Mouse (Mus musculus) central nervous system, embryonic 18 days (tissue): Measurements from ENCODE around the gene Rxrb. TPM values are rescaled to one million over a fixed set of nuclear protein-coding genes. Genes with fewer than 3 reads are reported as not detected.

Experiments used
- polyA plus RNA-seq: library from polyadenylated mRNA; depleted of rRNA; stranded (reverse); fragments of >200 nt; gene quantifications from 2 replicates; pipeline ENCODE4 v1.2.3, GENCODE M21; 2012; rRNA removed

The Rxrb gene
- 82.1 and 83.7 TPM in 2 replicates for polyA plus RNA-seq

DNA sequence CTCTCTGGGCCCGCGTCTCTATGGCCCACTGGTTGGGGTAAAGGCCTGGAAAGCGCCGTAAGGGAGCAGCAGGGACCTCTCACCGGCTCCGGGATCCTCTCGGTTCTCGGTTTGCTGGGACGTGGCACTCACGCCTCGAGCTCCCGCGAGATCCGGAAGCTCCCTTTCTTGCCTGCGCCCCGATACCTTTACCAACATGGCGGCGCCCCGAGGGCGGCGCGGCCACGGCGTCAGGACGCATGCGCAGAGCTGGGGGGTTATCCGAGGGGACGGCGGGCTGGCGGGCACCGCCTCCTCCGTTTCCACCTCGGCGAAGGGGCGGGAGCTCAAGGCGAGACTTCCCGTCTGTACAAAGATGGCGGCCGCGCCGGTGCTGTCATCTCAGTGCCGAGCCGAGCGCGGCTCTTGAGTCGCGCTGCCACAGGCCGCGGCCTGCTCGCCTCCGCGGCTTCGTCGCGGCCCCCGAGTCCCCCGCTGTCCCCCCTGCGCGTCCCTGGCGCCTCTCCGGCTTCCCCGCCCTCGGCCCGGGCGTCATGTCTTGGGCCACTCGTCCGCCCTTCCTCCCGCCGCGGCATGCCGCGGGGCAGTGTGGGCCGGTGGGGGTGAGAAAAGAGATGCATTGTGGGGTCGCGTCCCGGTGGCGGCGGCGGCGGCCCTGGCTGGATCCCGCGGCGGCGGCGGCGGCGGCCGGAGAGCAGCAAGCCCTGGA lies at the start of gene Rxrb, which contains the start of gene Slc39a7:
TSS of gene Rxrb (plus strand) at position 348 of the 709 bp plus-strand sequence.
TSS of gene Slc39a7 (minus strand) at position 218 of the 709 bp plus-strand sequence.

DNA sequence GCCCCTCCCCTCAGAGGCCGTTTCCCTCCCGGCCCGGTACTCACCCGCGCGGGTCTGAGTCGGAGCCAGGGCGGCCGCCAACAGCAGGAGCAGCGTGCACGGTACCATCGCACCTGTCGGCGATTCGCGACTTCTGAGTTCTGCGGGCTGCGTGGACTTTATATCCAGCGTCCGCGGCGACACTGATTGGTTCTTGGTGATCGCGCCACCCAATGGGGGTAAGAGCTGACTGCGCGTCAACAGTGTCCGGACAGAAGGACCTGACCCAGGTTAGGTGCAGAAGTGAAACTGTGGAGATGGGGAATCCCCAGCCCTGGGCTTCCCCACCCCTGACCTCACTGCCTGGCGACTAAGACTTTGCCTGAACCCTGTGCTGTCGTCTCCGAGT lies 31.5 kb upstream of the Rxrb start, which contains the start of gene H2-K1:
TSS of gene H2-K1 (minus strand) at position 198 of the 388 bp plus-strand sequence.

DNA sequence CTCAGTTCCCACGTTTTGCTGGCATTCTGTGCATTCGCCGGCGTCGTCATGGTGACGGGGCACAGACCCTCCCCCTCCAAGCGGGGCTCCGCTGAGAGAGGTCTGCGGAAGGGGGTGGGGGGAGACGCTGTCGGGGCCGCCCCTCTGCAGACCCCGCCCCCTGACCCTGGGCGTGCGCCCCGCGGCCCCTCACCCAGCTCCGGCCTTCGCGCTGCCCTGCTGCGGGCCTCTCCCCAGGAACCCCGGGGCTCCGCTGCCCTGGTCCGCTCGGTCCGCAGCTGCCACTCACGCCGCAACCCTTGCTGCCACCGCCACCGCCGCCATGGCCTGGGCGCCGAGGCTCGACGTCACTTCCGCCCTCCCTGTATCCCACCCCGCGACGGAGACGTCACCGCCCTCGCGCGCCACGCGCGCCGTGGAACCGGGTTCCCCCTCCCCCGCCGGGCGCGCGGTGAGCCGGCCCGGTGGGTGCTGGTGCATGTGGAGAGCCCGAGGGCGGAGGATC lies 7.2 kb upstream of the Rxrb start, which contains the start of gene Ring1:
TSS of gene Ring1 (minus strand) at position 364 of the 505 bp plus-strand sequence.

DNA sequence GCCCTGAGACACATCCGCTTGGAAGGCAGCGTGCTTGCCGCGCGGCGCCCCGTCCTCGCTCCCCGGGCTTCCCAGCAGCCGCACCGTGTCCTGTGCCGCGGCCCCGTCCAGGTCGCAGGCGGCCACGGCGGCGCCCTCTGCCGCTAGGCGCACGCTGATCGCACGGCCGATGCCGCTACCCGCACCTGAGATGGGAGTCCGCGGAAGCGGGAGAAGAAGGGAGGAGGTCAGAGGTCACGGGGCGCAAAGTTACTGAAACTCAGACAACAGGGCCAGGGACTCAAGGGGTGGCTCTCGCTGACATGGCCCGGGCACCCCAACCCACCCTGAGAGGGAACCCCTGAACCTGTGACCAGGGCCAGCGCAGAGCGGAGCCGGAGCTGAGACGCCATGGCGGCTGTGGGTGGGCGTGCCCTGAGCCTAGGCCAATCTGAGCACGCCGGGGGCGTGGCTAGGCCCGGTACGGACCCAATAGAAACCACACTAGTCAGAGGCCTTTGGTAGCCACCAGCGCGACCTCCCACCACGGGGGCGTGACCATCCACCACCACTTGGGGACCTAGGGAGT lies 3.9 kb upstream of the Rxrb start, which contains the start of gene H2-Ke6:
TSS of gene H2-Ke6 (minus strand) at position 405 of the 568 bp plus-strand sequence.

DNA sequence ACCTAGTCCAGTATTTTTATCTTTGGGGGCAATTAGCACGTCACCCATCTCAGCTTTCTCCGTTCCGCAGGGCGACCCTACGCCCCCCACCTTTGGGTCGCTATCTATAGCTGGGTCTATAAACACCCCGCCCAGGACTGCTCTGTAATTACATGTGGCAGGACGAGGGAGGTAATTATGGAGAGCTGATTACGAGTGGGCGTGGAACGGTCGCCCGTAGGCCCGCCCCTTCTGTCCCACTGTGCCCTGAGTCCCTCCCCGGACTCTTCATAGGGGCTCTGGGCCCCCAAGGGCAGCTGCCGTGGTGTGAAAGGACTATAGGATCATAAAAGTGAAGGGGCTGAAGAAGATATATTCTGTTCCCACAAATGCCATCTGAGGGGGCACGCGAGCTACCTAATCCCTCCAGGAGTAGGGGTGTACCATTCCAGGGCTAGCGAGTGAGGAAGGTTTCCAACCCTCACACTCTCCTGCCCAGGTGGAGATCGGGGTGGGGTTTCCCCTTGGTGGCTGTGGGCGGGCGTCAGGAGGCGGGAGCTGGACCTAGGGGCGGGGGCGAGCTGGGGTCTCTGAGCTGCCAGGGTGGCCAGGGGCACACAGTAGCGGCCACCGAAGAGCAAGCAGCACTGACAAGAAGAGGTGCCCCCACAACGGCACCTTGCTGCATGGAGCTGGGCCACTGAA lies 7.4 kb downstream of the Rxrb start, which contains the start of gene Col11a2:
TSS of gene Col11a2 (plus strand) at position 560 of the 684 bp plus-strand sequence.

Other genes with a start within 250 kb of the Rxrb start
- gene Angptl4, start 250.0 kb upstream of the Rxrb start, polyA plus RNA-seq: 7.9 and 9.8 TPM in 2 replicates
- gene Kank3, start 221.3 kb upstream of the Rxrb start, polyA plus RNA-seq: 64.5 and 79.4 TPM in 2 replicates
- gene Rps28, start 207.2 kb upstream of the Rxrb start, polyA plus RNA-seq: 1,131 and 1,306 TPM in 2 replicates
- gene Ndufa7, start 207.2 kb upstream of the Rxrb start, polyA plus RNA-seq: 333 and 341 TPM in 2 replicates
- 29.8 and 36.6 TPM in 2 replicates for gene Cd320, start 188.7 kb upstream of the Rxrb start, polyA plus RNA-seq
- not detected in 2 replicates for gene Gm7029, start 158.0 kb upstream of the Rxrb start, polyA plus RNA-seq
- gene Kifc1, start 141.2 kb upstream of the Rxrb start, polyA plus RNA-seq: 12.0 and 13.5 TPM in 2 replicates
- gene Platr17, start 126.7 kb upstream of the Rxrb start, polyA plus RNA-seq: 0.21 and 0.24 TPM in 2 replicates
- 39.3 and 40.5 TPM in 2 replicates for gene Daxx, start 122.4 kb upstream of the Rxrb start, polyA plus RNA-seq
- gene Tapbp, start 115.9 kb upstream of the Rxrb start, polyA plus RNA-seq: 14.7 and 16.0 TPM in 2 replicates
- gene Zbtb22, start 115.9 kb upstream of the Rxrb start, polyA plus RNA-seq: 26.4 and 28.4 TPM in 2 replicates
- gene Rgl2, start 102.3 kb upstream of the Rxrb start, polyA plus RNA-seq: 183 and 190 TPM in 2 replicates
- 117 and 126 TPM in 2 replicates for gene Pfdn6, start 91.5 kb upstream of the Rxrb start, polyA plus RNA-seq
- 20.5 and 22.2 TPM in 2 replicates for gene Wdr46, start 91.2 kb upstream of the Rxrb start, polyA plus RNA-seq
- 10.4 and 11.6 TPM in 2 replicates for gene B3galt4, start 80.3 kb upstream of the Rxrb start, polyA plus RNA-seq
- gene Vps52, start 76.0 kb upstream of the Rxrb start, polyA plus RNA-seq: 58.2 and 62.1 TPM in 2 replicates
- gene Rps18, start 75.8 kb upstream of the Rxrb start, polyA plus RNA-seq: 648 and 656 TPM in 2 replicates
- 24.0 and 24.8 TPM in 2 replicates for gene H2-K1, start 31.5 kb upstream of the Rxrb start, polyA plus RNA-seq
- gene Ring1, start 7.1 kb upstream of the Rxrb start, polyA plus RNA-seq: 48.8 and 51.4 TPM in 2 replicates
- gene H2-Ke6, start 3.8 kb upstream of the Rxrb start, polyA plus RNA-seq: 98.3 and 102 TPM in 2 replicates
- 112 TPM in 2 replicates for gene Slc39a7, start 130 bp upstream of the Rxrb start, polyA plus RNA-seq
- 10.7 and 17.0 TPM in 2 replicates for gene Col11a2, start 7.6 kb downstream of the Rxrb start, polyA plus RNA-seq
- gene H2-Oa, start 60.5 kb downstream of the Rxrb start, polyA plus RNA-seq: 0.06 and 0.19 TPM in 2 replicates
- 15.7 and 16.4 TPM in 2 replicates for gene H2-DMa, start 87.7 kb downstream of the Rxrb start, polyA plus RNA-seq
- 144 and 169 TPM in 2 replicates for gene Brd2, start 90.8 kb downstream of the Rxrb start, polyA plus RNA-seq
- gene H2-DMb2, start 111.5 kb downstream of the Rxrb start, polyA plus RNA-seq: 0.63 and 1.0 TPM in 2 replicates
- gene H2-DMb1, start 121.3 kb downstream of the Rxrb start, polyA plus RNA-seq: 1.9 and 2.2 TPM in 2 replicates
- 4.8 and 4.9 TPM in 2 replicates for gene Tap1, start 155.7 kb downstream of the Rxrb start, polyA plus RNA-seq
- 1.2 and 1.5 TPM in 2 replicates for gene Psmb9, start 156.0 kb downstream of the Rxrb start, polyA plus RNA-seq
- gene Psmb8, start 165.9 kb downstream of the Rxrb start, polyA plus RNA-seq: 3.5 and 4.0 TPM in 2 replicates
- 1.9 and 2.1 TPM in 2 replicates for gene Tap2, start 171.7 kb downstream of the Rxrb start, polyA plus RNA-seq
- 0.40 and 0.48 TPM in 2 replicates for gene H2-Ob, start 207.1 kb downstream of the Rxrb start, polyA plus RNA-seq
- gene H2-Ab1, start 225.9 kb downstream of the Rxrb start, polyA plus RNA-seq: 0.74 and 1.0 TPM in 2 replicates